Mouse (Mus musculus) left cerebral cortex, adult 2 months (tissue): ENCODE results near the gene Gm20765. TPM values are rescaled to one million over a fixed set of nuclear protein-coding genes. Genes with fewer than 3 reads are reported as not detected.
"Not testable (repeated sequence)": the region's sequence is repeated elsewhere in the genome, so short reads cannot be mapped to it uniquely, and the experiment has no call there.

Experiments
- DNase-seq, 2 experiments: peaks; one replicate each; pipeline ENCODE4 v3.0.0; 2021 to 2022; ENCODE audit warnings: low spot score in 2 of 2, mixed read lengths in 1 of 2; ENCODE audit errors: extremely low spot score in 1 of 2
- H3K27ac ChIP-seq: fragments of 200-600 bp; 2 replicates; pipeline ENCODE4 v1.8.1; 2022
- H3K4me3 ChIP-seq: fragments of 200-600 bp; 2 replicates; pipeline ENCODE4 v1.8.1; 2022
- CTCF ChIP-seq: fragments of 200-600 bp; IDR thresholded peaks from 2 replicates; pipeline ENCODE4 v1.8.1; 2022; ENCODE audit warnings: antibody characterized with exemption, mild to moderate bottlenecking, moderate library complexity
- intact Hi-C: fragments of 180-260 bp; cut with DNase I; formaldehyde crosslinking; loops from one replicate; pipeline ENCODE4 v1.15.1; 2025
- long read RNA-seq, 2 experiments: library from polyadenylated mRNA; stranded (forward); transcript quantifications; one replicate each; pipeline ENCODE4 v2.0.0; 2021; ENCODE audit warnings: borderline mapping rate in 2 of 2
- total RNA-seq, 2 experiments: library from RNA; stranded (reverse); gene quantifications; 2 replicates each; pipeline ENCODE4 v1.2.3; 2021

Gene Gm20765
- total RNA-seq: not detected
- long read RNA-seq, experiment 1: 0 reads
- long read RNA-seq, experiment 2: 0 reads

- DNase-seq, H3K4me3 ChIP-seq, H3K27ac ChIP-seq, intact Hi-C loops: not testable (repeated sequence)
Observed at GRCm38 (mm10) chr10:104185233-104185632, at the start of gene Gm20765. Gene Gm20765, plus strand, starts transcription at chr10:104185533.

- intact Hi-C loops, H3K27ac ChIP-seq, H3K4me3 ChIP-seq, DNase-seq: not testable (repeated sequence)
Observed at GRCm38 (mm10) chr10:104142687-104143086, 42.6 kb upstream of the Gm20765 start, which contains the start of gene Gm21293. Gene Gm21293, plus strand, starts transcription at chr10:104142987.

GRCm38 (mm10) chr10:104151197-104151596, 34.1 kb upstream of the Gm20765 start, which contains the start of gene Gm6763:
Gene Gm6763, plus strand, starts transcription at chr10:104151497.
- H3K4me3 ChIP-seq, H3K27ac ChIP-seq, intact Hi-C loops: not testable (repeated sequence)

GRCm38 (mm10) chr10:104159706-104160105, 25.6 kb upstream of the Gm20765 start, which contains the start of gene Gm8764:
Gene Gm8764, plus strand, starts transcription at chr10:104160006.
- H3K27ac ChIP-seq, intact Hi-C loops, DNase-seq, H3K4me3 ChIP-seq: not testable (repeated sequence)

More at GRCm38 (mm10) chr10:104151197-104151596, 34.1 kb upstream of the Gm20765 start, which contains the start of gene Gm6763:
- not testable (repeated sequence) for DNase-seq

- intact Hi-C loops, DNase-seq, H3K4me3 ChIP-seq, H3K27ac ChIP-seq: not testable (repeated sequence)
Observed at GRCm38 (mm10) chr10:104168215-104168614, 17.1 kb upstream of the Gm20765 start, which contains the start of gene Gm21304. Gene Gm21304, plus strand, starts transcription at chr10:104168515.

- DNase-seq, H3K4me3 ChIP-seq, intact Hi-C loops, H3K27ac ChIP-seq: not testable (repeated sequence)
Observed at GRCm38 (mm10) chr10:104176724-104177123, 8.6 kb upstream of the Gm20765 start, which contains the start of gene Gm21312. Gene Gm21312, plus strand, starts transcription at chr10:104177024.

GRCm38 (mm10) chr10:104193742-104194141, 8.4 kb downstream of the Gm20765 start, which contains the start of gene Gm4340:
Gene Gm4340, plus strand, starts transcription at chr10:104194042.
- intact Hi-C loops, H3K4me3 ChIP-seq, DNase-seq, H3K27ac ChIP-seq: not testable (repeated sequence)

GRCm38 (mm10) chr10:104209655-104210054, 24.3 kb downstream of the Gm20765 start:
- no peak overlapping the region for H3K4me3 ChIP-seq
- intact Hi-C loops: no loop called here
- TF ChIP-seq CTCF: no peak
- no peak for DNase-seq
- H3K27ac ChIP-seq: no peak overlapping the region

GRCm38 (mm10) chr10:104210268-104210990, 25.1 kb downstream of the Gm20765 start:
- DNase-seq: no peak
- intact Hi-C loops: no loop called here
- TF ChIP-seq CTCF: no peak
- no peak overlapping the region for H3K4me3 ChIP-seq
- no peak overlapping the region for H3K27ac ChIP-seq

- no peak for TF ChIP-seq CTCF
- DNase-seq: no peak
- no peak overlapping the region for H3K27ac ChIP-seq
- intact Hi-C loops: no loop called here
- no peak overlapping the region for H3K4me3 ChIP-seq
Observed at GRCm38 (mm10) chr10:104214527-104214926, 29.2 kb downstream of the Gm20765 start.

- TF ChIP-seq CTCF: no peak
- DNase-seq: no peak
- no peak overlapping the region for H3K27ac ChIP-seq
- no peak overlapping the region for H3K4me3 ChIP-seq
- intact Hi-C loops: no loop called here
Observed at GRCm38 (mm10) chr10:104220303-104221021, 35.1 kb downstream of the Gm20765 start.

Other genes with a start within 250 kb of the Gm20765 start
- not detected for gene Gm21293, start 42.5 kb upstream of the Gm20765 start, total RNA-seq
- not detected for gene Gm6763, start 34.0 kb upstream of the Gm20765 start, total RNA-seq
- gene Gm8764, start 25.5 kb upstream of the Gm20765 start, total RNA-seq: not detected
- not detected for gene Gm21304, start 17.0 kb upstream of the Gm20765 start, total RNA-seq
- gene Gm21312, start 8.5 kb upstream of the Gm20765 start, total RNA-seq: not detected
- gene Gm4340, start 8.5 kb downstream of the Gm20765 start, total RNA-seq: not detected